Mouse (Mus musculus) myocyte (in vitro differentiated cells): Measurements from ENCODE around the gene Trpm3. TPM values are rescaled to one million over a fixed set of nuclear protein-coding genes. Genes with fewer than 3 reads are reported as not detected.

Experiments used
- H3K27me3 ChIP-seq: one replicate; pipeline ENCODE4 v1.6.1; 2011; ENCODE audit not compliant: control insufficient read depth, insufficient read depth, insufficient read length
- H3K36me3 ChIP-seq: one replicate; pipeline ENCODE4 v1.6.1; 2011; ENCODE audit not compliant: control insufficient read depth, insufficient read depth
- H3K4me2 ChIP-seq: one replicate; pipeline ENCODE4 v1.6.1; 2011; ENCODE audit warnings: low read depth, control low read depth
- H3K4me3 ChIP-seq: one replicate; pipeline ENCODE4 v1.5.1; 2011; ENCODE audit warnings: mild to moderate bottlenecking, control low read depth, moderate library complexity
- H3K79me2 ChIP-seq: one replicate; pipeline ENCODE4 v1.6.1; 2011; ENCODE audit not compliant: control insufficient read depth, insufficient read depth
- H3ac ChIP-seq: one replicate; pipeline ENCODE4 v1.6.1; 2011; ENCODE audit not compliant: control insufficient read depth, insufficient read length
- CEBPB ChIP-seq: IDR thresholded peaks from 2 replicates; pipeline ENCODE4 v1.6.1; 2011; ENCODE audit warnings: mild to moderate bottlenecking, moderate library complexity; ENCODE audit not compliant: poor library complexity, insufficient read depth, severe bottlenecking
- E2F4 ChIP-seq: IDR thresholded peaks from one replicate; pipeline ENCODE4 v1.6.1; 2011; ENCODE audit warnings: mild to moderate bottlenecking, control low read depth, moderate library complexity; ENCODE audit not compliant: insufficient read depth
- MAX ChIP-seq: IDR thresholded peaks from one replicate; pipeline ENCODE4 v1.6.1; 2011; ENCODE audit warnings: low read depth, mild to moderate bottlenecking, control low read depth
- MYOD1 ChIP-seq, 3 experiments: IDR thresholded peaks; one replicate each; pipeline ENCODE4 v1.6.1; 2011; ENCODE audit warnings: control low read depth in 2 of 3, low read depth in 2 of 3, mild to moderate bottlenecking in 2 of 3, moderate library complexity in 1 of 3; ENCODE audit not compliant: insufficient read length in 2 of 3, control insufficient read depth in 1 of 3
- MYOG ChIP-seq, 3 experiments: IDR thresholded peaks; one replicate each; pipeline ENCODE4 v1.6.1; 2011; ENCODE audit warnings: control low read depth in 2 of 3, low read depth in 2 of 3, mild to moderate bottlenecking in 2 of 3; ENCODE audit not compliant: insufficient read length in 2 of 3, control insufficient read depth in 1 of 3, insufficient read depth in 1 of 3
- POLR2A ChIP-seq: IDR thresholded peaks from one replicate; pipeline ENCODE4 v1.6.1; 2011; ENCODE audit warnings: low read depth, mild to moderate bottlenecking, control low read depth, moderate library complexity; ENCODE audit not compliant: insufficient read length
- POLR2AphosphoS2 ChIP-seq: IDR thresholded peaks from one replicate; pipeline ENCODE4 v1.6.1; 2011; ENCODE audit warnings: low read depth, control low read depth; ENCODE audit not compliant: insufficient read length
- REST ChIP-seq: IDR thresholded peaks from one replicate; pipeline ENCODE4 v1.6.1; 2011; ENCODE audit warnings: mild to moderate bottlenecking, control low read depth, moderate library complexity; ENCODE audit not compliant: insufficient read depth, insufficient read length
- SRF ChIP-seq: IDR thresholded peaks from one replicate; pipeline ENCODE4 v1.6.1; 2011; ENCODE audit warnings: low read depth; ENCODE audit not compliant: control insufficient read depth, insufficient read length
- TCF12 ChIP-seq: IDR thresholded peaks from one replicate; pipeline ENCODE4 v1.6.1; 2011; ENCODE audit warnings: mild to moderate bottlenecking, control low read depth; ENCODE audit not compliant: poor library complexity, insufficient read depth, severe bottlenecking
- TCF3 ChIP-seq: IDR thresholded peaks from one replicate; pipeline ENCODE4 v1.6.1; 2011; ENCODE audit warnings: low read depth, control low read depth; ENCODE audit not compliant: insufficient read length
- USF1 ChIP-seq: IDR thresholded peaks from one replicate; pipeline ENCODE4 v1.6.1; 2011; ENCODE audit warnings: low read depth, mild to moderate bottlenecking, control low read depth, moderate library complexity
- polyA plus RNA-seq: library from polyadenylated mRNA; unstranded; fragments of >200 nt; fragmentation: generic; extraction: Trizol; gene quantifications from one replicate; pipeline ENCODE4 v1.2.1, GENCODE M21; 2012; ENCODE audit warnings: missing spikeins

Gene Trpm3
- polyA plus RNA-seq, result 0.05 TPM

DNA sequence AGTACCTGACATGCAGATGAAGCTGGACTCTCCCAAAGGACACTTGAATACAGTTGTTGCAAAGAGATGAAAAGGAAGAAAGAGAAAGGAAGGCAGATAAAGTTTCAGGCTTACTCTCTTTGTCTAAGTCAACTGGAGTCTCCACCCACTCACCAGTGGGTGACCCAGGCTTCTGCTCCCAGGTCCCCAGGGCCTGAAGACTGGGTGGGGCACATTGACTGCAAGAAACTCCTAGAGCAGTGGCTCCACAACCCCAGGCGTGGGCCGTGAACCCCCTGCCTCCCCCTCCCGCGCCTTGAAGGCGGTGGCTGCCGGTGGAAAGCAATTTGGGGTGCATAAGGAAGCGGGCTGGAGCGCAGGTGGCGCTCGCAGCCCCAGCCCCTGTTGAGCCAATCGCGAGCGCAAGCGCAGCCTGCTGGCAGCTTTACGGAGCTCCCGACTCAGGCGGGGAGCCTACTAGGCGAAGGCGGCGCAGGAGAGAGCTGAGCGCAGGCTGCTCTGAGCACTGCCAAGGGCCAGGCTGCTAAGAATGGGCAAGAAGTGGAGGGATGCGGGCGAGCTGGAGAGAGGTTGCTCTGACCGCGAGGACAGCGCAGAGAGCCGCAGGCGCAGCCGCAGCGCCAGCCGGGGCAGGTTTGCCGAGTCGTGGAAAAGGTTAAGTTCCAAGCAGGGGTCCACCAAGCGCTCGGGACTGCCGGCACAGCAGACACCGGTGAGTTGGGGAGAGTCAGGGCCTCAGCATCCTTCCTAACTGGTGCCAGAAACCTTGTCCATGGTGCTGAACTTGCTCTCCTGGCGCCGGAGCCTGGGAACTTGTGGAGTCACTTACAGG lies at the start of gene Trpm3:
Gene Trpm3 (plus strand): TSS at position 457 of the 832 bp plus-strand sequence.
- Histone ChIP-seq H3K4me3 (no peak within 1 kb of the TSS), H3ac (no peak within 1 kb of the TSS), H3K27me3 (no peaks in the 10 kb centered on the region), H3K4me2 (no peak within 1 kb of the TSS), H3K79me2 (no peaks in the 10 kb centered on the region), H3K36me3 (no peaks in the 10 kb centered on the region)
- no peak for TF ChIP-seq POLR2A
- TF ChIP-seq CEBPB, result no peak
- peak; percentile 92 for TF ChIP-seq REST

DNA sequence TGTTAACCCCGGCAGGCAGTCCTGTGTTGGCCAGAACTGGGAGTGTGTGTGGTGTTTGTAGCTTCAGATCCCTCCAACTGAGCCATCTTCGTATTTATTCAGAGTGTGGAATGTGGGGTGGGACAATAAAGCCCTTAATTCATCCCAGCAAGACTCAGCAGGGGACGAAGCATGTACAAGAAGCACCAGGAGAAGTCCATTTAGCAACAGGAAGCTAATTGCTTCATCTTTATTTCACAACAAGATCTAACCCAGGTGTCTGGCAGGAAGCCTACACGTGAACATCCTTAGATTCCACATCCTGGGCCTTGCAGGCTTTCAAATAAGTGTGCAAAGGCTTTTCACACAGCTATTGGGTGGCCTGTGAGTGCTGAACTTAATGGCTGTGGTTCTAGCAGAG lies 38.3 kb upstream of the Trpm3 start:
- Histone ChIP-seq H3K4me3 (no peak overlapping the region), H3K36me3 (no peaks in the 10 kb centered on the region), H3K27me3 (no peaks in the 10 kb centered on the region), H3ac (no peak overlapping the region), H3K4me2 (no peak overlapping the region), H3K79me2 (no peaks in the 10 kb centered on the region)
- no peak for TF ChIP-seq CEBPB
- no peak for TF ChIP-seq TCF12
- no peak for TF ChIP-seq MYOG (IDR thresholded peaks at IDR 0.05; ENCODE audit: control insufficient read depth in 1 of 3, insufficient read depth in 1 of 3, insufficient read length in 2 of 3, low read depth in 2 of 3)
- TF ChIP-seq SRF, result no peak
- TF ChIP-seq E2F4, result no peak
- no peak for TF ChIP-seq REST
- TF ChIP-seq POLR2AphosphoS2, result no peak
- no peak for TF ChIP-seq MYOD1 (IDR thresholded peaks at IDR 0.05; ENCODE audit: control insufficient read depth in 1 of 3, insufficient read length in 2 of 3, low read depth in 2 of 3)

DNA sequence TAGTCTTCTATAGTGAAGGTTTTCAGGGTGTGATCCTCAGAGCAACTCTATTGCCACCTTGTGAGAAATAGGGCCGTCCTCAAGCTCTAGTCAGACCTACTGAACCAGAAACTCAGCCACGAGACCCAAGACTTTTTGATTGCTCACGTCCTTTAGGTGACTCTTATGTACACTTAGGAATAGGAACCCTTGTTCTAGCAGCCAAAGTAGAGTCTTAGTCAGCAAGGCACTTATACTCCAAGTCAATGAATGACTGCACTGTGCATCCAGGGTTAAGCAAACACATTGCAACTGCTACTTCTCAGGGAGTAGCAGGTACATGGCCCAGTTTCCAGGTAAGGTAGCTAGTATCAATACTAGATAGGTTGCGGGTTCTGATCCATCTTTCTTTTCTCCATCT lies 35.0 kb upstream of the Trpm3 start:
- Histone ChIP-seq H3ac (no peak overlapping the region), H3K4me3 (no peak overlapping the region), H3K4me2 (no peak overlapping the region), H3K79me2 (no peaks in the 10 kb centered on the region), H3K27me3 (no peaks in the 10 kb centered on the region), H3K36me3 (no peaks in the 10 kb centered on the region)
- TF ChIP-seq MYOG (IDR thresholded peaks at IDR 0.05; ENCODE audit: control insufficient read depth in 1 of 3, insufficient read depth in 1 of 3, insufficient read length in 2 of 3, low read depth in 2 of 3) (no peak), E2F4 (no peak), POLR2AphosphoS2 (no peak)

DNA sequence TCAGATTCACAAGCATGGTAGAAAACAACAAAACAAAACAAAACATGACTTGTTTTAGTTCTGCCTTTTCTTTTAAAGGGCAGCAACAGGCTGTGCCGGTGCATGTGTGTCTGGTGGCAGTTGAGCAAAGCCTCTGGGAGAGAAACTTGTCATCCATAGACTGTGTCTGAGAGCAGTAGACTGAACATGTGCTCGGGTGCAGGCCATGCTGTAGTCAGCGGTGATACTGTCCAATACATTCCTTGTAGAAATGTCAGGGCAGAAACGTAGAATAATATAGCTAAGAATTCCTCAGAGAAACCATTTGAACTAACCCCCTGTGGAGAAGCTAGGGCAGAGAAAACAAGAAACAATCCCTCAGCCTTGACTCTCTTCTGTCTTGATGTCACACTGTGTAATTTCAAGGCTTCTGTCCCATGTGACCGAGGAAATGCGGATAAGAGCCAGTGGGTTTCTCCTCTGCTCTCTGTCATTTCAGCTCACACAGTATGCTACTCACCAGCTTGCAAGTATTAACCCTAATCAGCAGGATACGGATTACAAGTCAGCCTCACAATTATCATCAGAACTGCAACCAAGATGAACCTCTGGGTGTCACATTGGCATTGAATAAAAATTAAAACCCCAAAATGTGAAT lies 33.9 kb upstream of the Trpm3 start:
- no peak overlapping the region for H3ac ChIP-seq
- TF ChIP-seq TCF3 (no peak), E2F4 (no peak), POLR2A (no peak), TCF12 (no peak), REST (no peak), POLR2AphosphoS2 (no peak), MYOG (IDR thresholded peaks at IDR 0.05; ENCODE audit: control insufficient read depth in 1 of 3, insufficient read depth in 1 of 3, insufficient read length in 2 of 3, low read depth in 2 of 3) (no peak)
- no peaks in the 10 kb centered on the region for H3K36me3 ChIP-seq
- H3K4me2 ChIP-seq, result no peak overlapping the region
- H3K4me3 ChIP-seq, result no peak overlapping the region
- H3K27me3 ChIP-seq, result no peaks in the 10 kb centered on the region
- no peaks in the 10 kb centered on the region for H3K79me2 ChIP-seq

DNA sequence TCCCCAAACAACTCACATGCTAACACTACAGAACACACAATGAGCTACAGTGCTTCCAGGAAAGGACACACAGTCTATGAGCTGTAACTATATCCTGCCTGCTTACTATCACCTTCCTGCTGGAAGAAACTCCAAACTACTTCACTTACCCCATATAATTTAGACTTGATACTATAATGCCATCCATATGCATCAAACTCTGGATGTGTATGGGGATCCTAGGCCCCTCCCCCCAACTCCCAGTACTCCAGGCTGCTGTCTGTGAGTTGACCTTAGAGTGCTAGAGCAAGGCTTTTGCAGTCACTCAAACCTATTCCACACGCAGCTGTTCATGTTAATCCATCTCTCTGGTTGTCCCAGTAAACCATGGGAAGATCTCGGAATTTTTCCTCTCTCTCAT lies 33.2 kb upstream of the Trpm3 start:
- Histone ChIP-seq H3K4me2 (no peak overlapping the region), H3ac (no peak overlapping the region), H3K4me3 (no peak overlapping the region), H3K27me3 (no peaks in the 10 kb centered on the region), H3K36me3 (no peaks in the 10 kb centered on the region), H3K79me2 (no peaks in the 10 kb centered on the region)
- no peak for TF ChIP-seq USF1
- TF ChIP-seq TCF12, result no peak
- no peak for TF ChIP-seq CEBPB
- TF ChIP-seq E2F4, result no peak
- no peak for TF ChIP-seq SRF
- no peak for TF ChIP-seq MAX
- TF ChIP-seq MYOG (IDR thresholded peaks at IDR 0.05; ENCODE audit: control insufficient read depth in 1 of 3, insufficient read depth in 1 of 3, insufficient read length in 2 of 3, low read depth in 2 of 3), result no peak
- TF ChIP-seq REST, result no peak
- TF ChIP-seq POLR2AphosphoS2, result no peak
- no peak for TF ChIP-seq POLR2A
